Mouse (Mus musculus) cerebellum, adult 2 months (tissue): ENCODE data around the gene Magi2.

Experiments used
- CTCF ChIP-seq: fragments of 200-500 bp; IDR thresholded peaks from 2 replicates; pipeline ENCODE4 v1.5.1; 2011; ENCODE audit warnings: low read depth, mild to moderate bottlenecking, control low read depth, low read length, moderate library complexity, borderline replicate concordance; ENCODE audit not compliant: insufficient read depth
- POLR2A ChIP-seq: fragments of 200-500 bp; IDR thresholded peaks from 2 replicates; pipeline ENCODE4 v1.6.1; 2011; ENCODE audit warnings: low read length, control low read depth, borderline replicate concordance; ENCODE audit not compliant: insufficient read depth

- no peak for TF ChIP-seq CTCF
- TF ChIP-seq POLR2A = no peak
Observed at GRCm38 (mm10) chr5:20612616-20613015, 1385.8 kb downstream of the Magi2 start.
